Mouse (Mus musculus) G1E (cell line): ENCODE data around the gene Alg14. TPM values are rescaled to one million over a fixed set of nuclear protein-coding genes. Genes with fewer than 3 reads are reported as not detected.

Experiments
- ATAC-seq: 2 replicates; pipeline ENCODE4 v1.8.0; 2016; ENCODE audit warnings: mild to moderate bottlenecking; ENCODE audit not compliant: insufficient number of reproducible peaks, poor library complexity, low FRiP score, severe bottlenecking; ENCODE audit errors: extremely low read depth
- DNase-seq: peaks from one replicate; pipeline ENCODE4 v3.0.0; 2012; ENCODE audit warnings: low spot score
- H3K27me3 ChIP-seq: 2 replicates; pipeline ENCODE4 v1.6.1; 2012; ENCODE audit warnings: mild to moderate bottlenecking, low read length, inconsistent platforms; ENCODE audit not compliant: insufficient read depth
- H3K36me3 ChIP-seq: replicated peaks from 2 replicates; pipeline ENCODE3; 2012; ENCODE audit warnings: mild to moderate bottlenecking, inconsistent platforms
- H3K4me1 ChIP-seq: 2 replicates; pipeline ENCODE4 v1.6.1; 2012; ENCODE audit warnings: low read depth, low read length, inconsistent platforms, mixed read lengths; ENCODE audit not compliant: insufficient read depth
- H3K4me3 ChIP-seq: 2 replicates; pipeline ENCODE4 v1.5.1; 2012; ENCODE audit warnings: low read depth, mild to moderate bottlenecking, inconsistent platforms, low read length, moderate library complexity, mixed read lengths
- H3K9me3 ChIP-seq: replicated peaks from 2 replicates; pipeline ENCODE4 v1.6.1; 2012; ENCODE audit warnings: inconsistent platforms
- CTCF ChIP-seq: IDR thresholded peaks from 2 replicates; pipeline ENCODE4 v1.5.1; 2012; ENCODE audit warnings: low read depth, low read length, inconsistent platforms, mixed read lengths
- GATA1 ChIP-seq: IDR thresholded peaks from 2 replicates; pipeline ENCODE4 v1.6.1; 2012; ENCODE audit warnings: borderline replicate concordance, low read length, inconsistent platforms, mixed read lengths
- GATA2 ChIP-seq: IDR thresholded peaks from 2 replicates; pipeline ENCODE4 v1.6.1; 2012; ENCODE audit warnings: low read depth, low read length, inconsistent platforms, borderline replicate concordance
- POLR2AphosphoS5 ChIP-seq: IDR thresholded peaks from 2 replicates; pipeline ENCODE4 v1.6.1; 2012; ENCODE audit warnings: low read depth, low read length, inconsistent platforms; ENCODE audit not compliant: insufficient replicate concordance
- TAL1 ChIP-seq: conservative IDR thresholded peaks from 2 replicates; pipeline ENCODE4 v1.6.1; 2012; ENCODE audit warnings: low read depth, low read length, inconsistent platforms, mixed read lengths
- polyA plus RNA-seq: library from polyadenylated mRNA; stranded (reverse); fragments of >175 nt; gene quantifications from 2 replicates; pipeline ENCODE4 v1.2.3, GENCODE M21; 2012
- total RNA-seq, 2 experiments: library from RNA; stranded (forward) in 1 of 2; stranded (reverse) in 1 of 2; fragments of 200-1000 nt in 1 of 2; fragments of >200 nt in 1 of 2; fragmentation: Nextera tagmentation in 1 of 2; gene quantifications; 2 replicates each; pipeline ENCODE4 v1.2.3; 2014 to 2017

Gene Alg14
- total and polyA plus RNA-seq, 3 experiments: 3.5 to 29.9 (median 9.2) TPM

GRCm38 (mm10) chr3:121355569-121355968 is 64.0 kb downstream of the Alg14 start:
- DNase-seq: no peak
- Histone ChIP-seq H3K4me1 (no peaks in the 10 kb centered on the region; the same call in 1 of the 2 replicates), H3K36me3 (peaks cover 23% of the 10 kb centered on the region), H3K4me3 (no peak overlapping the region), H3K9me3 (no peaks in the 10 kb centered on the region), H3K27me3 (no peaks in the 10 kb centered on the region)
- no peak for TF ChIP-seq POLR2AphosphoS5
- TF ChIP-seq CTCF: no peak
- no peak for ATAC-seq

GRCm38 (mm10) chr3:121356111-121356510 is 64.5 kb downstream of the Alg14 start:
- TF ChIP-seq POLR2AphosphoS5 (no peak), TAL1 (no peak), CTCF (no peak), GATA1 (no peak), GATA2 (no peak)

GRCm38 (mm10) chr3:121357030-121357429 is 65.5 kb downstream of the Alg14 start:
- no peak for TF ChIP-seq TAL1
- ATAC-seq (no peak), DNase-seq (no peak)
- no peaks in the 10 kb centered on the region for H3K27me3 ChIP-seq
- H3K36me3 ChIP-seq: peaks cover 25% of the 10 kb centered on the region
- no peak overlapping the region for H3K4me3 ChIP-seq
- H3K4me1 ChIP-seq: no peaks in the 10 kb centered on the region; the same call in 1 of the 2 replicates
- no peaks in the 10 kb centered on the region for H3K9me3 ChIP-seq

More at GRCm38 (mm10) chr3:121356111-121356510, 64.5 kb downstream of the Alg14 start:
- ATAC-seq: no peak
- no peaks in the 10 kb centered on the region for H3K9me3 ChIP-seq
- no peaks in the 10 kb centered on the region; the same call in 1 of the 2 replicates for H3K4me1 ChIP-seq
- no peaks in the 10 kb centered on the region for H3K27me3 ChIP-seq
- H3K4me3 ChIP-seq: no peak overlapping the region
- peaks cover 23% of the 10 kb centered on the region for H3K36me3 ChIP-seq
- DNase-seq: no peak

- DNase-seq (no peak), ATAC-seq (no peak)
- Histone ChIP-seq H3K27me3 (no peaks in the 10 kb centered on the region), H3K36me3 (peaks cover 28% of the 10 kb centered on the region), H3K9me3 (no peaks in the 10 kb centered on the region), H3K4me1 (no peaks in the 10 kb centered on the region; the same call in 1 of the 2 replicates), H3K4me3 (no peak overlapping the region)
- TF ChIP-seq CTCF (no peak), TAL1 (no peak), GATA2 (no peak), POLR2AphosphoS5 (no peak), GATA1 (no peak)
Measured at GRCm38 (mm10) chr3:121358285-121358684, 66.7 kb downstream of the Alg14 start.

- Histone ChIP-seq H3K4me1 (no peaks in the 10 kb centered on the region; the same call in 1 of the 2 replicates), H3K4me3 (no peak overlapping the region), H3K9me3 (no peaks in the 10 kb centered on the region), H3K27me3 (no peaks in the 10 kb centered on the region), H3K36me3 (peaks cover 28% of the 10 kb centered on the region)
- no peak for ATAC-seq
- TF ChIP-seq TAL1 (no peak), GATA2 (no peak), GATA1 (no peak), CTCF (no peak), POLR2AphosphoS5 (no peak)
- DNase-seq: no peak
Measured at GRCm38 (mm10) chr3:121358850-121359249, 67.3 kb downstream of the Alg14 start.

- H3K36me3 ChIP-seq: peaks cover 28% of the 10 kb centered on the region
- no peaks in the 10 kb centered on the region; the same call in 1 of the 2 replicates for H3K4me1 ChIP-seq
- ATAC-seq: no peak
Measured at GRCm38 (mm10) chr3:121359272-121359671, 67.7 kb downstream of the Alg14 start.

GRCm38 (mm10) chr3:121362002-121362401 is 70.4 kb downstream of the Alg14 start:
- H3K4me1 ChIP-seq: no peaks in the 10 kb centered on the region; the same call in 1 of the 2 replicates
- H3K36me3 ChIP-seq: peaks cover 6% of the 10 kb centered on the region
- no peak overlapping the region for H3K4me3 ChIP-seq
- no peaks in the 10 kb centered on the region for H3K27me3 ChIP-seq
- DNase-seq (no peak), ATAC-seq (no peak)
- H3K9me3 ChIP-seq: no peaks in the 10 kb centered on the region
- TF ChIP-seq TAL1 (no peak), GATA2 (no peak), POLR2AphosphoS5 (no peak), CTCF (no peak), GATA1 (no peak)

More at GRCm38 (mm10) chr3:121359272-121359671, 67.7 kb downstream of the Alg14 start:
- TF ChIP-seq CTCF: no peak
- TF ChIP-seq POLR2AphosphoS5: no peak
- no peak for TF ChIP-seq TAL1
- no peak for TF ChIP-seq GATA1
- TF ChIP-seq GATA2: no peak
- Histone ChIP-seq H3K9me3 (no peaks in the 10 kb centered on the region), H3K4me3 (no peak overlapping the region), H3K27me3 (no peaks in the 10 kb centered on the region)
- DNase-seq: no peak
